In genomic region chr7:24852557-24853232, GRCm38 (mm10) we compare ENCODE assay signal across 12 mouse cellular contexts. TPM values are rescaled to one million over a fixed set of nuclear protein-coding genes. Genes with fewer than 3 reads are reported as not detected.
A peak's percentile ranks its signal among the peaks of the same experiment; 100 is the strongest.
DNase-seq lines count a peak whose midpoint lies in the region; ATAC-seq and TF ChIP-seq lines count a peak whose summit lies in the region.
"Had no signal": no experiment of that assay in that cellular context is flagged by ENCODE, and none has a peak within 500 bp of the region (broad histone marks: within the 10 kb centered on the region; RNA-seq: fewer than 3 reads in every experiment).

No protein-coding gene starts in this region.

- DNase-seq in heart, postnatal 36 days, result no peak
- peak; percentile 97 for DNase-seq in 416B (ENCODE audit: low read depth)
- no peak for DNase-seq in layer of hippocampus, adult 8-10 months (ENCODE audit: low spot score in 2 of 2)
- no peak for DNase-seq in ovary, postnatal 10 days (ENCODE audit: low spot score)
- DNase-seq in cerebellum, postnatal 4 days (ENCODE audit: low spot score in 2 of 2), result no peak
- DNase-seq: cerebellum, adult 9-10 months; kidney, postnatal 14 days had no signal

- WGBS in heart, embryonic 11.5 days (ENCODE audit: insufficient replicate concordance), result 74% methylated on average over 8 of the region's 8 CpGs
- WGBS in liver, embryonic 15.5 days (ENCODE audit: insufficient replicate concordance), result 30% methylated on average over 8 of the region's 8 CpGs

- no peak for TF ChIP-seq POLR2A in bone marrow macrophage, adult 2 months (IDR thresholded peaks at IDR 0.05; ENCODE audit: borderline replicate concordance, low read depth, low read length)

- H3K36me3 ChIP-seq in heart, embryonic 11.5 days (ENCODE audit: control insufficient read depth, insufficient read depth, low read length), result no peaks in the 10 kb centered on the region
- no peaks in the 10 kb centered on the region for H3K36me3 ChIP-seq in liver, embryonic 15.5 days (replicated peaks)
- H3K36me3 ChIP-seq: limb, embryonic 12.5 days had no signal

- no peaks in the 10 kb centered on the region for H3K27me3 ChIP-seq in heart, embryonic 11.5 days (ENCODE audit: control insufficient read depth, insufficient read depth, low read length)
- no peaks in the 10 kb centered on the region for H3K27me3 ChIP-seq in liver, embryonic 15.5 days
- H3K27me3 ChIP-seq: limb, embryonic 12.5 days had no signal

- intact Hi-C loops in heart, postnatal 36 days (cut with DNase I), result no loop called here

- H3K4me1 ChIP-seq in heart, embryonic 11.5 days (ENCODE audit: control insufficient read depth, insufficient read depth, low read length), result no peaks in the 10 kb centered on the region
- H3K4me1 ChIP-seq in bone marrow macrophage, adult 2 months (ENCODE audit: control insufficient read depth, insufficient read depth, low read length), result peaks cover 45% of the 10 kb centered on the region
- peaks cover 80% of the 10 kb centered on the region for H3K4me1 ChIP-seq in liver, embryonic 15.5 days (replicated peaks)
- H3K4me1 ChIP-seq: limb, embryonic 12.5 days had no signal

- H3K27ac ChIP-seq in heart, embryonic 11.5 days (ENCODE audit: low read depth, low read length), result peak overlapping the region; percentile 71
- peak overlapping the region; percentile 82 for H3K27ac ChIP-seq in bone marrow macrophage, adult 2 months (ENCODE audit: insufficient read depth, low read depth, low read length)
- H3K27ac ChIP-seq in liver, embryonic 15.5 days (replicated peaks), result peak overlapping the region; percentile 99

- peak overlapping the region; percentile 45 for H3K4me2 ChIP-seq in heart, embryonic 11.5 days
- peak overlapping the region; percentile 70 for H3K4me2 ChIP-seq in liver, embryonic 15.5 days
- H3K4me2 ChIP-seq: limb, embryonic 12.5 days had no signal

- 0 out of 2 replicates have a peak overlapping the region, but pooled peaks have one; percentile 3 for H3K4me3 ChIP-seq in heart, embryonic 11.5 days (ENCODE audit: low read depth, low read length)
- H3K4me3 ChIP-seq in bone marrow macrophage, adult 2 months (ENCODE audit: insufficient read depth, low read length), result peak overlapping the region; percentile 41
- H3K4me3 ChIP-seq in liver, embryonic 15.5 days (replicated peaks), result peak overlapping the region; percentile 43
- H3K4me3 ChIP-seq: limb, embryonic 12.5 days had no signal

- no peak overlapping the region; the same call in 1 of the 2 replicates for H3K9ac ChIP-seq in heart, embryonic 11.5 days (ENCODE audit: low read depth, low read length)
- H3K9ac ChIP-seq in liver, embryonic 15.5 days, result peak overlapping the region; percentile 47
- H3K9ac ChIP-seq: limb, embryonic 12.5 days had no signal

- ATAC-seq in heart, embryonic 11.5 days (replicated peaks; ENCODE audit: insufficient number of reproducible peaks, low FRiP score, low TSS enrichment), result peak; percentile 83
- peak; percentile 94 for ATAC-seq in liver, embryonic 15.5 days (ENCODE audit: insufficient read depth)

- no peak for TF ChIP-seq CTCF in bone marrow macrophage, adult 2 months (IDR thresholded peaks at IDR 0.05; ENCODE audit: low read depth, low read length)

- no peaks in the 10 kb centered on the region for H3K9me3 ChIP-seq in heart, embryonic 11.5 days (replicated peaks; ENCODE audit: control insufficient read depth, low read length)
- no peaks in the 10 kb centered on the region for H3K9me3 ChIP-seq in liver, embryonic 15.5 days (replicated peaks)
- H3K9me3 ChIP-seq: limb, embryonic 12.5 days had no signal

RNA-seq across cellular contexts. Expression of gene Gm9844, which starts 9.3 kb away (rescaled TPM):
- 12.4 and 14.5 TPM in 2 replicates for polyA plus RNA-seq in heart, embryonic 11.5 days (2014; fragmentation: Nextera tagmentation; extraction: Ambion mirVana)
- total RNA-seq in heart, postnatal 36 days (2021), result not detected
- 2.4 TPM in 1 of 2 replicates, not detected in the other for polyA plus RNA-seq in bone marrow macrophage, adult 2 months (2012; ENCODE audit: insufficient read depth, insufficient read length, missing spikeins)
- 1.6 and 1.9 TPM in 2 replicates for polyA plus RNA-seq in liver, embryonic 15.5 days (2015; fragmentation: Nextera tagmentation; extraction: Ambion mirVana)
- not detected for total RNA-seq in layer of hippocampus, adult 8-10 months (2022)

RNA-seq across cellular contexts. Expression of gene Lypd4, which starts 17.0 kb away (rescaled TPM):
- polyA plus RNA-seq in heart, embryonic 11.5 days (2014; fragmentation: Nextera tagmentation; extraction: Ambion mirVana), result not detected in 2 replicates
- total RNA-seq in heart, postnatal 36 days (2021), result not detected
- polyA plus RNA-seq in bone marrow macrophage, adult 2 months (2012; ENCODE audit: insufficient read depth, insufficient read length, missing spikeins), result not detected in 2 replicates
- not detected in 2 replicates for polyA plus RNA-seq in liver, embryonic 15.5 days (2015; fragmentation: Nextera tagmentation; extraction: Ambion mirVana)
- total RNA-seq in layer of hippocampus, adult 8-10 months (2022), result not detected
- polyA plus RNA-seq: limb, embryonic 12.5 days; neural tube, embryonic 11.5 days had no signal

RNA-seq across cellular contexts. Expression of gene Dmrtc2, which starts 17.2 kb away (rescaled TPM):
- not detected in 2 replicates for polyA plus RNA-seq in heart, embryonic 11.5 days (2014; fragmentation: Nextera tagmentation; extraction: Ambion mirVana)
- total RNA-seq in heart, postnatal 36 days (2021), result not detected
- not detected in 2 replicates for polyA plus RNA-seq in bone marrow macrophage, adult 2 months (2012; ENCODE audit: insufficient read depth, insufficient read length, missing spikeins)
- polyA plus RNA-seq in liver, embryonic 15.5 days (2015; fragmentation: Nextera tagmentation; extraction: Ambion mirVana), result not detected in 2 replicates
- total RNA-seq in layer of hippocampus, adult 8-10 months (2022), result not detected
- polyA plus RNA-seq: limb, embryonic 12.5 days; neural tube, embryonic 11.5 days had no signal

RNA-seq across cellular contexts. Expression of gene Rps19, which starts 31.5 kb away (rescaled TPM):
- 1,535 and 1,579 TPM in 2 replicates for polyA plus RNA-seq in heart, embryonic 11.5 days (2014; fragmentation: Nextera tagmentation; extraction: Ambion mirVana)
- total RNA-seq in heart, postnatal 36 days (2021), result 100 to 1,000 TPM; 514 to 531 TPM
- polyA plus RNA-seq in bone marrow macrophage, adult 2 months (2012; ENCODE audit: insufficient read depth, insufficient read length, missing spikeins), result 1,580 and 1,635 TPM in 2 replicates
- 1,016 and 1,167 TPM in 2 replicates for polyA plus RNA-seq in liver, embryonic 15.5 days (2015; fragmentation: Nextera tagmentation; extraction: Ambion mirVana)
- total RNA-seq in layer of hippocampus, adult 8-10 months (2022), result 100 to 1,000 TPM; 518 to 648 (median 579) TPM

RNA-seq across cellular contexts. Expression of gene Cd79a, which starts 44.5 kb away (rescaled TPM):
- 0.14 and 0.30 TPM in 2 replicates for polyA plus RNA-seq in heart, embryonic 11.5 days (2014; fragmentation: Nextera tagmentation; extraction: Ambion mirVana)
- total RNA-seq in heart, postnatal 36 days (2021), result 1 to 10 TPM; 1.7 to 2.5 TPM
- polyA plus RNA-seq in bone marrow macrophage, adult 2 months (2012; ENCODE audit: insufficient read depth, insufficient read length, missing spikeins), result not detected in 2 replicates
- polyA plus RNA-seq in liver, embryonic 15.5 days (2015; fragmentation: Nextera tagmentation; extraction: Ambion mirVana), result 6.0 and 7.2 TPM in 2 replicates
- total RNA-seq in layer of hippocampus, adult 8-10 months (2022), result under 1 TPM in 2 of 4 experiments, not detected in 2; 0.30 to 0.58 TPM
